Mouse (Mus musculus) lung, postnatal 10 days (tissue): ENCODE results near the gene Tcte1.
A peak's percentile ranks its signal among the peaks of the same experiment; 100 is the strongest.

Source experiments
- DNase-seq: peaks from one replicate; pipeline ENCODE4 v3.0.0; 2021

Tcte1 gene

DNA sequence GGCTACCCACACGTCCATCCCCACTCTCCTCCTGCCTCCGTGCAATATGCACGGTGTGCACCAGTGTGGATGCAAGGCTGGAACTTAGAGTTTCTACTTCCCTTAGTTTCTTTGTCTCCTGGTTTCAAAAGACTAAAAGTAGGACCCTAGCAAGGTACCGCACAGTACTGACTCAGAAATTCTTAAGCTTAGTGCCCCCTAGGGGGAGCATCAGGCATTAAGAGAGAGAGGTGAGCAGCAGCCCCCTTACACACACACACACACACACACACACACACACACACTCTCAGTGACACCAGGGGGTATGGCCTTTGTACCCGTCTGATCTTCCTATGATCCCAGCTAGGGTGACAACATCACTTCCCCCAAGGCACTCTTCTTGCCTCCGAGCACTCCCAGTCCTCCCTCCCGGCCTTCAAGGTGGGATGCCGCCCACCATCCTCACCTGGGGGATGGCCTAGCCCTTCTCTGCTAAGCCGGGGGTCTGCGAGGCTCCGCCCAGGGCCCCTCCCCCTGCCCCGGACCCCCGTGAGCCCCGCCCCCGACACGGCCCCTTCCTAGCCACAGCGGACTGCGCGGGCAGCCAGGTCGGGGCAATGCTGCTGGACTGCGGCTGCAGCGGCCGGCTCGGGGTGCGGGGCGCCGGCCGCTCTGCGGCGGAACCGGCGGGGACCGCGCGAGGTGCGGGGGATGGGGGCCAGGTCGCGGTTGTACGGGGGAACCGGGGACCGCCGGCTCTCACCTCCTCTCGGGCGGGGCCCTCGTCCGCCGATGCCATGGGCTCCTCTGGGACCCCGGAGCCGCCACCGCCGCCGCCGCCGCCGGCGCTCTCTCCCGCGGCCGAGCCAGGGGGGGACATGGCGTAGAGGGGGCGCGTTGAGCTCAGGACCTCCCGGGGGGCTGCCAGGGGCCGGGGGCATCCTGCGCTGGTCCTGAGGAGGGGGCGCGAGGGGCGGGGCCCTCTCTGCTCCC lies 25.6 kb downstream of the Tcte1 start:
- DNase-seq, result peak; percentile 8

- DNase-seq, result peak; percentile 13
Observed at GRCm38 (mm10) chr17:45549617-45550181, 26.5 kb downstream of the Tcte1 start, which contains the start of gene Tmem151b. Gene Tmem151b, minus strand, starts transcription at chr17:45549677.

DNA sequence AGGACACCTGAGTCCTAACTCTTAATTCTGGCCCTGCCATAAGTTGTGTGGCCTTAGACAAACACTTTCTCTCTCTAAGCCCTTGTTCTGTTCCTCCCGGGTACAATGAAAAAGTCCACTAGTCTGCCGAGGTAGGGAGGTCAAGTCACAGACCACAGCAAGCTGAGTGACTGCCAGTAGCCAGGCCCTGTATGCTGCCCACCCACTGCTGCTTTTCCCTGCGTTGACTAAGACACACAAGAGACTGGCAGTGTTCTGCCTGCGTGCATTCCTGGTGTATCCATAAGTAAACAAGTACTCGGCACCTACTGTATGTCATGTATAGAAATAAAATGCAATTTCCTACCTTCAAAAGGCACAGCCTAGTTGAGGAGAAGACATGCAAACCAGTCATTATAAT lies 27.0 kb downstream of the Tcte1 start:
- no peak for DNase-seq

DNA sequence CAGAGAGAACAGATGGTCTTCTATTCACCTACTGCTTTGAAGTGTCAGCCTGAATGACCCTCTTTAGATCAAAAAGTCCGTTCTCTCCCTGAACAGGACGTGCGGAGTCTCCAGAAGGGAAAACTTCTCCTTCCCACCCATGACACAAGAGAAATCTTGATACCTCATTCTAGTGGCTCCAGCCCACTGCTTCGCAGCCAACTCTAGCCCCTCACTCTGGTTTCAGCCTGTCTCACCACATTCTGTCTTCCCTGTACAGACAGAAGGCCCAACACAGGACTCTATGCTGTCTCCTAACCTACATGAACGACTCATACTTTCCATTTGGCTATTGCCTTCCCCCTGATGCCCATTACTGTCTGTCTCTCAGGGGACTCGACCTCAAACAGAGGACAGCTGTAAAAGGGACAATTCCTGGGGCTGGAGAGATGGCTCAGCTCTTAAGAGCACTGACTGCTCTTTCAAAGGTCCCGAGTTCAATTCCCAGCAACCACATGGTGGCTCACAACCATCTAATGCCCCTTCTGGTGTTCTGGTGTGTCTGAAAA lies 28.1 kb downstream of the Tcte1 start:
- DNase-seq, result no peak

DNA sequence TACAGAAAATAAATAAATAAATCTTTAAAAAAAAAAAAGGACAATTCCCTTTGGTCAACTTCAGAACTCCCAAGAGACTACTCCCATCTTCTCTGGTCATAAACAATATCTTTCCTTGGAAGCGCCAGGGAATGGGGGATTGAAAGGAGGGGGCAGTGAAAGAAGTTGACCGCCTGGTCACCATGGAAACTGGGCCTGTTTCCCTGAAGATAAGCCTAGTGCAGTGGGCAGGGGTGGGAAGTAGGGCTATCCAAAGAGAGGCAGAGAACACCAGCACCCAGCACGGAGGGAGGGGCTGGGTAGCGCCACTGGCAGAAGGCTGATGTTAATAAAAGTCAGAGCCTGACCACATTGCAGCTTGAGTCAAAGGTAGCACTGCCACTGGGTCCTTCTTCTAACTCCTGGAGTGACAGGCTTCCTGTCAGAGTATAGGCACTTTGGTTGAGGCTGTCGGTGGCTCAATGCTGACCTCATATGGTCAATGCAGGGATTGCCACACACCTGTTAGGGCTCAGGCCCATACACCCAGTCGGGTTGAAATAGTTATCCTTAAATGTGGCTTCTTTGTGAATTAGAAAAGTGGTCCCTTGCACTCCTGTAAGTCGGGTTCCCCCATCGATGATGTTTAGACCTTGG lies 28.7 kb downstream of the Tcte1 start:
- peak; percentile 83 for DNase-seq

DNA sequence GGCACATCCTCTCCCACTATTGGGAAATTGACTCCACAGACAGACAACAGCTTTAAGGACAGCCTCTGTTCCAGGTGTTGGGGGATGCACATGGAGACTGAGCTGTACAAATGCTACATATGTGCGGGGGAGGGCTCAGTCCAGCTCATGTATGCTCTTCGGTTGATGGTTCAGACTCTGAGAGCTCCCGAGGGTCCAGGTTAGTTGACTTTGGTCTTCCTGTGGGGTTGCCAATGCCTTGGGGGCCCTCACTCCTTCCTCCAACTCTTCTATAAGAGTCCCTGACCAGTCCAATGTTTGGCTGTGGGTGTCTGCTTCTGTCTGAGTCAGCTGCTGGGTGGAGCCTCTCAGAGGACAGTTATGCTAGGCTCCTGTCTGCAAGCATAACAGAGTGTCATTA lies 29.8 kb downstream of the Tcte1 start:
- DNase-seq, result no peak

DNA sequence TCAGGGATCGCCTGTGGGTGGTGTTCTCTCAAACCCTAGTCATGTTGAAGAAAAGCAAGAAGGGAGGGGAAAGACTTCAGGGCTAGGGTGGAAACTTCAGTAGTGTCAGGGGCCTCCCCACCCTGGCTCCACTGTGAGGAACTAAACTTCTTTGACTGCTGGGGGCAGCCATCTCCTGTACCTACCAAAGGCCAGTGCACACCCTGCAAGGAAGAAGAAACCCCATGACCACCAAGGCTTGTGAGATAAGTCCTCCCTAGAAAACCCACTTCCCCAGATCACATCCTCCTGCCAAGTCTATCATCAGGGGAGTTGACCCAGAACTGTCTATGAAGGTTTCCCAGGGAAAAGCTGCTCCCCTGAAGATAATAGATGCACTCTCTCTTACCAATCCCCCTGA lies 31.2 kb downstream of the Tcte1 start:
- no peak for DNase-seq

DNA sequence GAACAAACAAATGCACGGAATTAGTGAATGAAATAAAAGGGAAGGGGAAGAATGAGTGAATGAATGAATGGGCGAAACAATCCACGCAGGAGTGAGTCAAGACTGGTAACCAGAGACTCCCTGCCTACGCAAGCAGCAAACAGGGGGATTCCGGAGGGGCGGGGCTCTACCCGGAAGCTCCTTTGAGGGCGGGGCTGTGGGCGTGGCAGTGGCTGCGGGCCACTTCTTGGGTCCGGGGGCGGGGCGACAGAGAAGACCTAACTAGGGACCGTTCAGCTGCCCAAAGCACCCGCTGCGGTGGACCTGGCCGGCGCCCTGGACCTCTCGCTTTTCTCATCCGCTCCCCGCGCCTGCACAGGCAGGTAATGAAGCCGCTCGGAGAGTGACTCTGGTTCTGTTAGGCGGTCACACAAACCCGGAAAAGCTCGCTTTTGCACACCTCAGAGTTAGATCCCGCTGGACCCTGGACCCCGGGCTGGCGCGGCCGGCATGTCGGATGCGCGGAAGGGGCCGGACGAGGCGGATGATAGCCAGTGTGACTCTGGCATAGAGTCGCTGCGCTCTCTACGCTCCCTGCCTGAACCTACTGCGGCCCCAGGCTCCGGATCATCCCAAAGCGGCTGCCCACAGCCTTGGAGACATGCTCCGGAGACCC lies 32.3 kb downstream of the Tcte1 start, which contains the start of gene Nfkbie:
Gene Nfkbie, plus strand, starts transcription at position 252 of the 655 bp plus-strand sequence.
- peak; percentile 97 for DNase-seq

DNA sequence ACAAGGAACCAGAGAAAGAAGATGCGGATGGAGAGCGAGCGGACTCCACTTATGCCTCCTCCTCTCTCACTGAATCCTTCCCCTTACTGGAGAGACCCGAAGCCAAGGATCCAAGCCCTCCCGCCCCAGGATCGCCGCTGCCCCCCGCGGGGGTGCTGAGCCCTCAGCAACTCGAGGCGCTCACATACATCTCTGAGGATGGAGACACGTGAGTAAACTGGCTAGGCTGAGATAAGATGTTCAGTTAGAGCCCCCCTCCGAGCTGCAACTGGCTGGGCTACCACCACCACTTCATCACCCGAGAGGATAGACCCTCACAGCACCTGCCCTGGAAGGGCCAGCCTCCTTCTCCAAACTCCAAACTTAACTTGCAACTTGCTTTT lies 32.9 kb downstream of the Tcte1 start:
- DNase-seq, result no peak

- DNase-seq, result no peak
Observed at GRCm38 (mm10) chr17:45556514-45557245, 33.4 kb downstream of the Tcte1 start.

- no peak for DNase-seq
Observed at GRCm38 (mm10) chr17:45557246-45557824, 34.1 kb downstream of the Tcte1 start.

DNA sequence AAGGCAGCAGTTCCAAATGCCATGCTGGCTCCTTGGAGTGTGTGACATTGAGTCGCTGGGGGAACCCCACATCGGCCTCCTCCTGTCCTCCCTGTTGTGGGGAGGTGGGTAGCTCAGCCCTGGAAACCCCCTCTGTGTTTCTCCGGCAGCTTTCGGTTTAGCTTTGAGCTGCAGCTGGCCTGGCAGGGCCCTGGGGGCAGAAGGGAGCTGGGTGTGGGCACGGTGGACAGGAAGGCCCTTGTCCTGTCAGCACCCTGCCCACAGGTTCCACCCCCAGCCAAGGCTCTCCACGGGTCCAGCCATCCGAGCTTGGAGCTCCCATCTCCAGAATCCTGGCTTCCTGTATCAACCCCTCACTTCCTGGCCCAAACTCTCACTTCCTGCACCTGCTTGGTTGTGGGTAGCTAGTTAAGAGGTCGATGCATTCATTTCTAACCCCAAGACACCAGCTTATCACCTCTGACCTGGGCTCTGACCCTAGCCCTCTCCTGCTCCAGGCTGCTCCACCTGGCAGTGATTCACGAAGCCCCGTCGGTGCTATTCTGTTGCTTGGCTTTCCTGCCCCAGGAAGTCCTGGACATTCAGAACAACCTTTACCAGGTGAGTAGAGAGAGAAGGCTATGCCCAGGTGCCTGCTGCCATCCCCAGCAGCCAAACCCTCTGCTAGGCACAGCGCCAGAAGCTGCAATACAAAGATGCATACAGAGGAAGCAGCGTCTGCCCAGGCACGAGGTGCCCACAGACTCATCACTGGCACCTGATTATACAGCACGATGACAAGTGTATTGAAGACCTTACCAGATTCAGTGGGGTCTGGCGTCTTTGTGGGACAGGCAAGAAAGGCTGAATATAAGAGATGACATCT lies 35.0 kb downstream of the Tcte1 start:
- no peak for DNase-seq

DNA sequence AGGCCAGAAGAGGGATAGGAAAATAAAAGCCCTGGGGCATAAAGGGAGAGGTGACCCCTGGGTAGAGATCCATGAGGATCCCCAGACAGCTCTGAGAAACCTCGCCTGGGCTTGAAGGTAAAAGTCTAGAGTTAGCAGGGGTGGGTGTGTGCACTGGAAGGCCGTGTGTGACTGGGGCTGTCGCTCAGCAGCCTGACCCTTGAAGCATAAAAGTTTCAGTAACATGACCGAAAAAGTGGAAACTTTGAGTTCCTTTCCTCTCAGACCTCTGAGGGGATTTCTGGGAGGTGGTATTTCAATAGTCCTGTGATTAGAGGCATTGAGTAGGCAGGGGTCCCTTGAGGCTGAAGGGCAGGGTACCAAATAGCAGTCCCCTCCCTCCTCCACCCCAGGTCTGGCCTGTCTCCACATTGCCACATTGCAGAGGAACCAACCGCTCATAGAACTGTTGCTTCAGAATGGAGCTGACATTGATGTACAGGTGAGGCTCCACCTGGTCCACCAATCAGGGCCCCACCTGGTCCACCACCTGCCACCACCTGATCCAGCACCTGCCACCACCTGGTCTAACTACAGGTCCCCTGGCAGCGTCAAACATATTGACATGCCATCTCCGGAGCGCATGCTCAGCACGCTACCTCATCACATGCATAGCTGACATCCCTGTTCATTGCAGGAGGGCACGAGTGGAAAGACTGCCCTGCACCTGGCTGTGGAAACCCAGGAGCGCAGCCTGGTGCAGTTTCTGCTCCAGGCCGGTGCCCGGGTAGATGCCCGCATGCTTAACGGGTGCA lies 36.7 kb downstream of the Tcte1 start:
- no peak for DNase-seq

DNA sequence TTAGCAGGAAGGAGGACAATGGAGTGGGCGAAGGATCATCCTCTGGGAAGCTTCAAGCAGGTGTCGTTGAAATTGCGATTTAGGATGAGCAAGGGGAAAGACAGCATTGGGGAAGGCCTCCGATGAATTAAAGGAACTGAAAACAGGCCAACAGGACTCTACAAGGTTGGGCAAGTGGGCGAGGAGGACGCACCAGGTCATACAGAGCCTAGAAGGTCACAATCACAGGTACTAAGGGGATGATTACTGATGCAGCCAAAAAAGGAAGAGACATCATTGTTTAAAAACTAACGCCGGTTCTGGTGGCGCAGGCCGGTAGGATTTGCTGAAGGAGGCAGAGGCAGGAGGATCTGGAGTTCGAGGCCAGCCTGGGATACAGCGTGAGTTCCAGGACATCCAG lies 40.0 kb downstream of the Tcte1 start:
- DNase-seq, result no peak

DNA sequence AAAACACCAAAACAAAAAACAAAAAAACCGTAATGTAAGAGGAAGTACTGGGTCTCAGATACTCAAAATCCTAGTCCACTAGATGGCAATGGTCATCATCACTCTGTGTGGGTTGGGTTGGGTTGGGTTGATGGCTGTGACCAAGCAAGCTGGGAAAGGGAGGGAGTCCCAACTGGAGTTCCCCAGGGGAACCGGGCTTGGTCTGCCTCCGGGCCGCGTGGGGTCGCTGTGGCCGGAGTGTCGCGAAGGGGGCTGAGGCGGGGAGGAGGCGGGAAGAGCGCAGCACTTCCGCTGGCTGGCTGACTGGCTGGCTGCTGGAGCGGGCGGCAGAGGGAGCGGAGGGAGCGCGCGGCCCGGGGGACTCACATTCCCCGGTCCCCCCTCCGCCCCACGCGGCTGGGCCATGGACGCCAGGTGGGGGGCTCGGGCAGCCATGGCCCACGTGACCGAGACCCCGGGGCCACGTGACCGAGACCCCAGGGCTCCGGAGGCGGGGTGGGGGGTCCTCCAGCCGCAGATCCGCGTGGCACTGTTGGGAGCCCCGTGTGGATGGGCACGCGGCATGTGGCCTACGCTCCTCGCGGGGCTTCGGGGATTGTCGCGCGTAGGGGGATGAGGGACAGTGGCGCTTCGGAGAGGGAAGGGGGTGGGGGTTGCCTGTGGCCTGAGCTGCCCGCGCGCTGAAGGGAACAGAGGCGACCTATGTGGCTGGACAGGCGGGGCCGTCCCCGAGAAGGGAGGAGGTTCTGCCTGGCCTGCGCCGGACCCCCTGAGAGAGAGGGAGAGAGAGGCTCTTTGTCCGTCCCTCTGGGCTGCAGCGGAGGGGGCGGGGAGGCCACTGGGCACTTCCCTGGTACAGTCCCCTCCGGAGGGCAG lies 40.7 kb downstream of the Tcte1 start, which contains the start of gene Slc35b2:
Gene Slc35b2, plus strand, starts transcription at position 220 of the 876 bp plus-strand sequence.
- peak; percentile 97 for DNase-seq

- no peak for DNase-seq
Observed at GRCm38 (mm10) chr17:45564531-45565084, 41.4 kb downstream of the Tcte1 start.

DNA sequence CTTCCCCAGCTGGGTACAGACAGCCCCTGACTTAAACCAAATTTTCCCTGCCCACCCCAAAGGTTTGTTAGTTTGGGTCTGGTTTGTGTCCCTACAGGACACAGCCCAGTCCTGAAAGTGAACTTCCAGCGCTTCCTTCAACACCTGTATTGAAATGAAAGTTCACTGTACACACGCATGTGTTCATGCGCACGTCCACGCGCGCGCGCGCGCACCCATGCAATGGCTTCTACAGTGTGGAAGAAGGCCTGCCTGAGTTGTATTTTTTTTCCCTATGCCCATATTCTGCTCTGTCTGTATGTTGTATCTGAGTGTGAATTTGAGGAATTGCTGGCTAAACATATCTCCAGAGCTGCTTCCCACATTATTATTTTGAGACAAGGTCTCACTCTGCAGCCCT lies 41.9 kb downstream of the Tcte1 start:
- DNase-seq, result no peak

- no peak for DNase-seq
Observed at GRCm38 (mm10) chr17:45566031-45566359, 42.8 kb downstream of the Tcte1 start.
